Mouse (Mus musculus) cerebellum, adult 2 months (tissue): ENCODE measurements around the gene 1700074P13Rik. TPM values are rescaled to one million over a fixed set of nuclear protein-coding genes. Genes with fewer than 3 reads are reported as not detected.
"Not testable (repeated sequence)": the region's sequence is repeated elsewhere in the genome, so short reads cannot be mapped to it uniquely, and the experiment has no call there.

ENCODE experiments used
- DNase-seq, 2 experiments: peaks; one replicate each; pipeline ENCODE4 v3.0.0; 2021
- H3K27ac ChIP-seq: fragments of 200-500 bp; 2 replicates; pipeline ENCODE4 v1.5.1; 2012; ENCODE audit warnings: low read length, control low read depth, inconsistent platforms; ENCODE audit not compliant: insufficient read depth
- H3K27me3 ChIP-seq: fragments of 200-500 bp; 2 replicates; pipeline ENCODE4 v1.6.1; 2012; ENCODE audit warnings: inconsistent platforms, mild to moderate bottlenecking, low read length, moderate library complexity; ENCODE audit not compliant: control insufficient read depth, insufficient read depth
- H3K4me1 ChIP-seq: fragments of 200-500 bp; 2 replicates; pipeline ENCODE4 v1.6.1; 2011; ENCODE audit warnings: low read length; ENCODE audit not compliant: control insufficient read depth, insufficient read depth
- H3K4me3 ChIP-seq: fragments of 200-500 bp; replicated peaks from 2 replicates; pipeline ENCODE3; 2011; ENCODE audit warnings: mild to moderate bottlenecking, low read depth, low read length, control low read depth; ENCODE audit not compliant: insufficient read depth
- CTCF ChIP-seq: fragments of 200-500 bp; IDR thresholded peaks from 2 replicates; pipeline ENCODE4 v1.5.1; 2011; ENCODE audit warnings: low read depth, mild to moderate bottlenecking, control low read depth, low read length, moderate library complexity, borderline replicate concordance; ENCODE audit not compliant: insufficient read depth
- POLR2A ChIP-seq: fragments of 200-500 bp; IDR thresholded peaks from 2 replicates; pipeline ENCODE4 v1.6.1; 2011; ENCODE audit warnings: low read length, control low read depth, borderline replicate concordance; ENCODE audit not compliant: insufficient read depth
- WGBS: fragments of 180-500 bp; shearing (Covaris S2); methylation state at CpG from one replicate; pipeline ENCODE4 v1.1.7; 2018; 5-methylcytosine and 5-hydroxymethylcytosine counted together
- polyA plus RNA-seq: library from polyadenylated mRNA; depleted of rRNA; stranded (reverse); fragments of >200 nt; gene quantifications from 2 replicates; pipeline ENCODE4 v1.2.3, GENCODE M21; 2012; rRNA removed

The 1700074P13Rik gene
- polyA plus RNA-seq, result not detected in 2 replicates

- no peaks in the 10 kb centered on the region for H3K27me3 ChIP-seq
- no peak for DNase-seq
- no peak within 1 kb of the TSS for H3K27ac ChIP-seq
- TF ChIP-seq CTCF (no peak), POLR2A (no peak)
- no peaks in the 10 kb centered on the region for H3K4me1 ChIP-seq
- 86% methylated on average over 10 of the region's 10 CpGs for WGBS
- no peak within 1 kb of the TSS for H3K4me3 ChIP-seq
These were observed at the start of gene 1700074P13Rik for GRCm38 (mm10) chr6:40940457-40940856. Gene 1700074P13Rik, minus strand, starts transcription at chr6:40940557.

DNA sequence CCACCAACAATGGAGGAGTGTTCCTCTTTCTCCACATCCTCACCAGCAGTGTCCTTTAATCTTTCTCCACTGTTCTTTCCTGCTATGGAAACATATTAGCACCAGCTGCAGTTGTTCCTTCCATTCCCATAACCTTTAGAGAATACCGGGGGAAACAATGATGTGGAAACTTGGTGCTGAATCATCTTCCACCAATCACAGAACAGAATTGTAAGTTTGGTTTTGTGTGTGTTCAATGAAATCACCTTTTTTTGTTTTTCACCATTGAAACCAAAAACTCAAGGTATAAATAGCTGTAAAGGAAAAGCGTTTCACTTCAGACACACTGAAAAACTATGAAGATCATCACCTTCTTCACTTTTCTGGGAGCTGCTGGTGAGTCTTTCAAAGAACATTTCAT, 24.1 kb upstream of the 1700074P13Rik start, which contains the start of gene 1810009J06Rik:
1810009J06Rik (plus strand) TSS at position 301 of the 400 bp plus-strand sequence.
- H3K4me1 ChIP-seq, DNase-seq, H3K4me3 ChIP-seq, H3K27me3 ChIP-seq, H3K27ac ChIP-seq: not testable (repeated sequence)
- 90% methylated on average over 2 of the region's 2 CpGs for WGBS

DNA sequence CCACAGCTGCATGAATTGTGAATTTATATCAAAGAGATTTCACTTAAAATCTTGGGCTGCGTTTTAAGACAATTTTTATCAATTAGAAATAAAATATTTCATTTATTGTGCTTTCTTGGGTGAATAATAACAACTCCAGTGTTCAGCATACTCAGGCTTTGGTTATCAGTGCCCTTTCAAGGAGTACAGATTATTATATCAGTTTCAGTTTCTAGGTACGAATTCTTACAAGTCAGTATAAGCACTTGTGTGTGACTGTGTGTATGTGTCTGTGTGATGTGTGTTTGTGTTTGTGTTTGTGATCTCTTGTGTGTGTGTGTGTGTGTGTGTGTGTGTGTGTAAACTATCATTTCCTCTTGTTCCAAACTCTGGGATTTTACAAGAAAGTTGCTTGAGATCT, 13.4 kb upstream of the 1700074P13Rik start:
- TF ChIP-seq POLR2A, result no peak
- TF ChIP-seq CTCF, result no peak
- DNase-seq, result no peak

DNA sequence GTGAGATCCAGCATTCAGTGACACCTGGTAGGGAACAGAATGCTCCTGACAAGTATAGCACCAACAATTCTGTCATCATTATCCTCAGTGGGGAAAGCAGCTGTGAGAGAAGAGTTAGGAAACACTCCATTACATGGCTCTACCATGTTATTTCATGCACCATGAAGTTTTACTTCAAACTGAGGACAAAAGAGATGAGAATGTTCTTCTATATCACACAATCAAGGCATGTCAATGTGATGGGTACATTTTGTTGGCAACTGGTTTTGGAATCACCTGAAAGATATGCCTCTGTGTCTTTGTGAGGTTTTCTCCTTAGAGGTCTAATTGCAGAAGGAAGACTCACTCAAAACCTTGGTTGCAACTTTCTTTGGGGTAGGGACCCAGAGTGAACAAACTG, 11.4 kb upstream of the 1700074P13Rik start, which contains the start of gene Gm4744:
Gm4744 (minus strand) TSS at position 101 of the 400 bp plus-strand sequence.
- Histone ChIP-seq H3K27ac (no peak within 1 kb of the TSS), H3K4me3 (no peak within 1 kb of the TSS), H3K4me1 (no peaks in the 10 kb centered on the region), H3K27me3 (no peaks in the 10 kb centered on the region)
- DNase-seq, result no peak
- no peak for TF ChIP-seq POLR2A
- no peak for TF ChIP-seq CTCF

More for the DNA sequence above, 13.4 kb upstream of the 1700074P13Rik start:
- no peaks in the 10 kb centered on the region for H3K27me3 ChIP-seq
- 70% methylated on average over 2 of the region's 2 CpGs for whole genome bisulfite sequencing
- H3K27ac ChIP-seq, result no peak overlapping the region
- no peak overlapping the region for H3K4me3 ChIP-seq
- H3K4me1 ChIP-seq, result no peaks in the 10 kb centered on the region

- H3K27me3 ChIP-seq, result no peaks in the 10 kb centered on the region
- no peak overlapping the region for H3K27ac ChIP-seq
- TF ChIP-seq POLR2A, result no peak
- TF ChIP-seq CTCF, result no peak
- no peaks in the 10 kb centered on the region for H3K4me1 ChIP-seq
- WGBS, result 82% methylated on average over 4 of the region's 4 CpGs
- no peak for DNase-seq
- no peak overlapping the region for H3K4me3 ChIP-seq
These were observed 20.4 kb downstream of the 1700074P13Rik start for GRCm38 (mm10) chr6:40919954-40920353.

DNA sequence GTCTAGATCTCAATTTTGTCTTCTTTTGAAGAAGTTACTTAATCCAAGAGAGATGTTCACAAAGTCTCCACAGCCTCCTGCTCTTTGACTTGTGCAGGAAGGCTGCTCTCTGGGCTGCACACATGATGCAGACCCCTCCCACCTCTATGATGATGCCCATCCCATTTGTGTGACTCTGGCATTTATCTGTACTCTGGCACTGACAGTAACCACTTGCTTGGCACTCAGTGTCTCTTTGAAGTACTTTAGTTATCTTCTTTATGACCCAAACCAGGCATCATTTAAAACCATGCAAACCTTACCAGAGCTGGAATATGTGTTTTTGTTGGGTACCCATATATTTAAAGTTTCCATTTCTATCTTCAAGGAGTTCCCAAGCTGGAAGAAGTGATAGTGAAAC, 40.1 kb downstream of the 1700074P13Rik start, which contains the start of gene Prss58:
Prss58 (minus strand) TSS at position 101 of the 400 bp plus-strand sequence.
- Histone ChIP-seq H3K4me1 (no peaks in the 10 kb centered on the region), H3K27me3 (no peaks in the 10 kb centered on the region), H3K4me3 (no peak within 1 kb of the TSS), H3K27ac (no peak within 1 kb of the TSS)
- DNase-seq, result no peak
- no peak for TF ChIP-seq POLR2A
- TF ChIP-seq CTCF, result no peak

- Histone ChIP-seq H3K27me3 (no peaks in the 10 kb centered on the region), H3K27ac (no peak overlapping the region), H3K4me1 (no peaks in the 10 kb centered on the region), H3K4me3 (no peak overlapping the region)
- no peak for TF ChIP-seq POLR2A
- TF ChIP-seq CTCF, result no peak
- DNase-seq, result no peak
- WGBS, result 82% methylated on average over 1 of the region's 1 CpGs
These were observed 45.6 kb downstream of the 1700074P13Rik start for GRCm38 (mm10) chr6:40894716-40895115.

DNA sequence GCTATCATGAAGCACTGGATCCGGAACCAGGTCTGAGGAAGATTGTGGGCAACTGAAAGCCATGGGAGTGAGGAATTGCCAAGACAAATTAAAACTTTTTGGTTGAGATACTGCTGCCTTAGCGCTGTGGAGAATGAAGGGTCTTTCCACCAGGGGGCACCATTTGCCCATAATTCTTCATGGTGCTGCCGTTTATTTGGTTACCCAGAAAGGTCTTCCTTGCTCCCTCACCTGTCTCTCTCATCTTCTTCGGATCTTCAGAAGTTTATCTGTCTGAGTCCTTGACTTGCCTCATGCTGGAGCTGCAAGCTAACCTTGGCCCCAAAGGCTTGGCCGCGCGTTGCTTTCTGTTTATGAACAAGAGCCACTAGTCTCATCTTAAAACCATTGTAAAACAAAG, 46.8 kb downstream of the 1700074P13Rik start:
- Histone ChIP-seq H3K27ac (no peak overlapping the region), H3K27me3 (no peaks in the 10 kb centered on the region), H3K4me3 (no peak overlapping the region), H3K4me1 (no peaks in the 10 kb centered on the region)
- 39% methylated on average over 7 of the region's 7 CpGs for WGBS
- DNase-seq, result no peak
- TF ChIP-seq POLR2A, result no peak

GRCm38 (mm10) chr6:40891754-40892153, 48.6 kb downstream of the 1700074P13Rik start:
- Histone ChIP-seq H3K4me1 (no peaks in the 10 kb centered on the region), H3K4me3 (no peak overlapping the region), H3K27me3 (no peaks in the 10 kb centered on the region), H3K27ac (no peak overlapping the region)
- 80% methylated on average over 4 of the region's 4 CpGs for WGBS
- TF ChIP-seq CTCF, result no peak
- no peak for TF ChIP-seq POLR2A
- DNase-seq, result no peak
